Mouse (Mus musculus) heart, postnatal 14 days (tissue): ENCODE measurements at regions not wholly inside any gene's neighbourhood (a gene's known extent, or its start where the extent isn't known, plus 50 kb on each side); places are given as distances from the start of the nearest gene placed in this dataset.

Source experiments
- DNase-seq, 2 experiments: peaks; one replicate each; pipeline ENCODE4 v3.0.0; 2021 to 2022
- intact Hi-C: fragments of 180-260 bp; cut with DNase I; formaldehyde crosslinking; loops from one replicate; pipeline ENCODE4 v1.15.1; 2025

DNA sequence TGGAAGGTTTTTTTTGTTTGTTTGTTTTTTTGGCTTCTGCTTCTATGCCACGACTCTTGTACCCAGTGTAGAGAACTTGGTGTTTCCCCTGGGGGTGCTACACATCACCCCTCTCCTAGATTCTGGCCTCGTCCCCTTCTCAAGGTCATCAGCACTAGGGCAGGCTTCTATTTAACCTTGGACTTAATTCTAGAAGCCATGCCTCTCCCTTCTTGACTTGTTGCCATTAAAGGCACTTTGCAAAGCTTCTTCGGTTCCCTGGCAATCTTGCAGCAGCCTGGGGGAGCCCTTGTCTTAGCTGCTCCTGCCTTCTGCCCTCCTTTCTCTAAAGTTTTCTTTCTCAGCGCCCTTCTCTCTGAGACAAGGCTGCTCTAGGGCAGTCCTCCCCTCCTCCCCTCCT lies 143.0 kb upstream of the Foxn2 start:
- intact Hi-C loops = no loop called here
- DNase-seq = no peak

- DNase-seq = peak; percentile 51
- intact Hi-C loops = loop anchor here (2.0 kb wide), 1 partner anchor 47 kb away; no protein-coding TSS in a partner anchor
Observed at GRCm38 (mm10) chr17:88303991-88304390, 136.5 kb upstream of the Foxn2 start.

DNA sequence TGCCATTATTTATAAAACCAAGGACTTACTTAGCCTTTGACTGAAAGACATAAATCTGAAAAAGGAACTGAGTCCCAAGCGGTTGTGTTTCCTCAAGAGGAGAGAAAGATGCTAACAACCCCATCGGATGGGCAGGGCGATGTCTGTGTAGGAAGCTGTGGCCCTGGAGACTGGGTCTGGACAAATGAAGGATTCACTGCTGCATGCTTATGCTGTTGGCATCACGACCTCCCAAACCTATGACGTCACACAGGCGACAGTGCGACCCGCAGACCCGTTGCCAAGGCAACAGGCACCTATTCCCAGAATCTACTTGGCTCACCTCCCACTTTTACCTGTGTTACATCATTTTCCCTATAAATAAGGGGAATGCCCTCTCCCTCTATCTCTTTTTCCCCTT lies 135.3 kb upstream of the Foxn2 start:
- no peak for DNase-seq
- intact Hi-C loops = loop anchor here (2.0 kb wide), 1 partner anchor 48 kb away; no protein-coding TSS in a partner anchor

GRCm38 (mm10) chr17:88306325-88306724 lies 134.2 kb upstream of the Foxn2 start:
- intact Hi-C loops = no loop called here
- DNase-seq = no peak

DNA sequence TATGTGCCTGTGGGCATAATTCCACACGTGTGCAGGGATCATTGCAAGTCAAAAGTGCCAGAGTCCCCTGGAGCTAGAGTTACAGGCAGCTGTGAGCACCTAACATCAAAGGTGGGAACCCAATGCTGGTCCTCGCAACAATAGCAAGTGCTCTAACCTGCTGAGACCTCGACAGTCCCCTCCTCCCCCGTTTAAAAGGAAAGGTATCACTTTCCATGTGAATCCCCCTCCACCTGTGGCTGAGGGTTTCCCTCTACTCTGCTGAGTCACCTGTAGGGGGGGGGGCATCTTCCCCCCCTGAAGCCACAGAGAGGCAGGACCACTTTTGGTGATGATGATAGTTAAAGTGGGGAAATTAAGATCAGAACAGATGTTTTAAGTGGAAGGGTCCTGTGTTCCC lies 133.4 kb upstream of the Foxn2 start:
- intact Hi-C loops = no loop called here
- DNase-seq = no peak

- intact Hi-C loops = no loop called here
- DNase-seq = no peak
Observed at GRCm38 (mm10) chr17:88307826-88308225, 132.7 kb upstream of the Foxn2 start.

GRCm38 (mm10) chr17:88312876-88313275 lies 127.6 kb upstream of the Foxn2 start:
- intact Hi-C loops = no loop called here
- peak in 1 of 2 experiments; percentile 27 for DNase-seq

GRCm38 (mm10) chr17:88316213-88316967 lies 124.1 kb upstream of the Foxn2 start:
- intact Hi-C loops = no loop called here
- DNase-seq = no peak

- intact Hi-C loops = no loop called here
- DNase-seq = no peak
Observed at GRCm38 (mm10) chr17:88317311-88317710, 123.2 kb upstream of the Foxn2 start.

- intact Hi-C loops = no loop called here
- no peak for DNase-seq
Observed at GRCm38 (mm10) chr17:88317806-88318205, 122.7 kb upstream of the Foxn2 start.

GRCm38 (mm10) chr17:88318207-88318791 lies 122.2 kb upstream of the Foxn2 start:
- intact Hi-C loops = no loop called here
- DNase-seq = peak in 1 of 2 experiments; percentile 34

DNA sequence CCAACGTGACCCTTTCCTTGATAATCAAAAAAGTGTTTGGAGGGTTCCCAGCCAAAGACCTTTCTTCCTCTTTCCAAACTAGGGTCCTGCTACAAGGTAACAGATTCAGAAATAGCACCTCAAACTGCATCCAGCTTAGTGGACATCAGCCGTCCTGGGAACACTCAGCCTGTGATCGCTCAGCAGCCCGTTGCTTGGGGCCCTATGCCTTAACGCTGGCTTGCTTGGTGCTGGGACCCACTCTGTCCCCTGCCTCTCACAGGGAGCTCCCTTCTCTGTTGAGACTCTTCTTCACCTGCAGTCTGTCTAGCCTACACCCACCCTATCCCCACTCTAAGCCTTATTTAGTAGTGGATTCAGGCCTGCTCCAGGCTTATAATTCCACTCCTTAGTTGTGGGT lies 121.6 kb upstream of the Foxn2 start:
- DNase-seq = no peak
- intact Hi-C loops = no loop called here

- no peak for DNase-seq
- intact Hi-C loops = no loop called here
Observed at GRCm38 (mm10) chr17:88320686-88321085, 119.8 kb upstream of the Foxn2 start.

DNA sequence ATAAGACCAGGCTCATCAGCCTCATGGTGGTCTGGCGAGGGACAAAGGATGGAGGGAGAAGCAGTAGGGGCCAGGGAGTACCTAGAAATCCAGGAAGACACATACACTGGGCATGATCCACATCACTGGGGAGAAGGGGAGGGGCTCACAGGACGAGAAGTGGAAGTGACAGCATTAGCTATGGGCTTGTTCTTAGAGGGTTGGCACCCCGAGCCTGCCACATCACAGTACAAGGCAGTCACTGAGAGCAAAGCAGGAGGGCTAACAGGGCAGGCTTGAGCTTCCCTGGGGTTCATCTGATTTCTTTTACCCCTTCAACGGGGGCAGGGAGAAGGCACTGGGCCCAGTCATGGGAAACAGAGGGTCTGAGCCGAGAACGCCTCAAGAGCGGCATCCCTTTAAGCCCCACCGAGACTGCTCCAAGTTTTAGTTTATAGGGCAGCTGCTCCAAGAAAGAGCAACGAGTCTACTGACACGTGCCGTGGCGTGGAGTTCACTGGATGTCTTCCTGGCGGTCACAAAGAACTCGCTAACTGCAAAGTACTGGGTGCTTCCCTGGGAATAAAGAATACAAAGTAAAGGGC lies 115.1 kb upstream of the Foxn2 start:
- DNase-seq = no peak
- intact Hi-C loops = no loop called here

DNA sequence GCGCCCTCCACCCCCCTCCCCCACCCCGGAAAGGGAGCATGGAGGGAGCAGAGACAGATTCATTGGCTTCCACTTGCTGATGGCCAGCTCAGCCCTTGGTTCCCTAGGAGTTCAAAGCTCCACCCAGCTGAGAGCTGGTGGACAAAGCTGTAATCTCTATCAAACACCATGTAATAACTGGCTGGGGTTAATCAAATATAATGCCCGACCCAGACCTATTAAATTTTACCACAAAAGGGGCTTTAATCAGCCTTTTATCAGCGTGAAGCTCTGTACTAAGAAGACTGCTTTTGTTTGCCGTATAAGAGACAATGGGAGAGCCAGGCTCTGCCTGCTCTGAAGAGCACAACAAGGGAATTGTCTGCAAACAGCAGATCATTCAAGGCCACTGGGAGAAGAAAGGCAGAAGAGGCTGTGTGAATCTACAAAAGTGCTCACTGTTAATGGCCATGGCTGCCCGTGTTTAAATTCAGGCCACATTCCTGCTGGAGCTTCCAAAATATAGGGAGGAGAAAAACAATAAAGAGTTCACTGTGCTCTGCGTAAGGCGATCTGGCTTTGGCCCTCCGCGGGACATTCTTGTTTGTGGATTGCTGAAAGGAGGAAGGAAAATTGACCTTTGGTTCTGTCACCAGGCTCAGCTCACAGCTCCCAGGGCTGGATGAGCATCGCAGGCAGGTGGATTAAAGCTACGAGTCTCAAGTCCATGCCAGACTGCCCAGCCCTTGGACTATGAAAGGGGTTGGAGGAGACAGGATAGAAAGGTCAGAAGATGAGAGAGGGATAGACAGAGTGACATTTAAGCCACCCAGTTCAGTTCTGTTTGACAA lies 114.4 kb upstream of the Foxn2 start:
- no peak for DNase-seq
- intact Hi-C loops = no loop called here

- intact Hi-C loops = no loop called here
- no peak for DNase-seq
Observed at GRCm38 (mm10) chr17:88326740-88327123, 113.8 kb upstream of the Foxn2 start.

DNA sequence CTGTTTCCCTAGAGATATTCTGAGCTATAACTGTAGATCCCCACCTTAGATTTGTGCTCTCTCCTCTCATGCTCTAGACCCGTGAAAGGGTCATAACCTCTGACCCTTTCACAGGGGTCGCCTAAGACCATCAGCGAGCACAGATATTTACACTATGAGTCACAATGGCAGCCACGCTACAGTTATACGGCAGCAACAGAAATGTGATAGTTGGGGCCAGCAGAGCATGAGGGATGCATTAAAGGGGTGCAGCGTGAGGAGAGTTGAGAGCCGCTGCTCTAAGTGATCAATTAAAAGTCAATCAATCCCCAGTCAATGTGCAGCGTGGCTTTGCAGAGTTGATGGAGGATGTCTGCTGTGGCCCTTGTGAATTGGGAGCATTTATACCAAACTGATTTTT lies 112.7 kb upstream of the Foxn2 start:
- DNase-seq = no peak

DNA sequence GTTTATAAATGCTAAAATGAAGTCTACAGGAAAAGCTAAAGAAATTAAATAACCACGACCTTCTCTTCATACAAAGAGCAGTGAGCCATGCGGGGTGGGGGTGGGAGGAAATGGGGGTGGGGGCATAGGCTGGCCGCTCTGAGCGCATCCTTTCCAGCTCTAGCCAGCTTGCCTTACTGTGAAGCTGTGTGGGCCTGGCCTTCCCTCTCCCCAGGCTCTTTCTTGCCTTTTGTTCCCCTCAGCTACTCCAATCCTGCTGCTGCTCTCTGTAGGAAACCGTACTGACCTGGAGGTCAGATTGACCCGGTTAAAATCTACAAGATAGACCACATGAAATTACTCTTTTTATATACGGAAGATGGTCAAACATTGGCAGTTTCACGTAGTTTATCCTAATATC lies 111.7 kb upstream of the Foxn2 start:
- no peak for DNase-seq
- intact Hi-C loops = no loop called here

More for the DNA sequence above, 112.7 kb upstream of the Foxn2 start:
- intact Hi-C loops = no loop called here

- peak; percentile 55 to 70 for DNase-seq
- intact Hi-C loops = loop anchor here (5.0 kb wide), 2 partner anchors 113 to 183 kb away; partner anchors contain the start of gene Foxn2
Observed at GRCm38 (mm10) chr17:88329715-88330114, 110.8 kb upstream of the Foxn2 start.

GRCm38 (mm10) chr17:88330129-88330528 lies 110.4 kb upstream of the Foxn2 start:
- no peak for DNase-seq
- intact Hi-C loops = loop anchor here (5.0 kb wide), 2 partner anchors 112 to 182 kb away; partner anchors contain the start of gene Foxn2

DNA sequence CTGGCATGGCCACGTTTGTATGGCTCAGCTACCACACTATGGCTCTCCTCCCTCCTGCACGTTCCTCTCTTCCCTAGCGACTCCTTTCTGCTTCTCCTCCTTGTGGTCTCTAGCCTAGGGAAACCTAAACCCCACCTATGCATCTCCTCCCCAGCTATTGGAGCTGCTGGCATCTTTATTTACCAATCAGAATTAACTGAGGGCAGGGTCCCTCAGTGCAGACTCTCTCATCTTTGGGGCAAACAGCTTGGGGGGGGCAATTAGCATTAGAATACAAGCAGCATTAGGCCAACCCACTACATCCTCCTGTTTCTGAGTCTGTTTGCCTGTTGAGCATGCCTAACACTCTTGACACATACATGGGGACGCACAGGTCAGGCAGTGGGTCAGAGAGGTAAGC lies 106.7 kb upstream of the Foxn2 start:
- intact Hi-C loops = loop anchor here (5.0 kb wide), 2 partner anchors 108 to 178 kb away; partner anchors contain the start of gene Foxn2
- no peak for DNase-seq
